Mouse (Mus musculus) intestine, embryonic 14.5 days (tissue): ENCODE measurements around the gene Usp54. TPM values are rescaled to one million over a fixed set of nuclear protein-coding genes. Genes with fewer than 3 reads are reported as not detected.

Source experiments
- ATAC-seq: fragments of 200-750 bp; cut with Nextera tagmentation; replicated peaks from 2 replicates; pipeline ENCODE4 v1.8.0; 2017; ENCODE audit warnings: low read depth, moderate number of reproducible peaks, moderate TSS enrichment, moderate library complexity; ENCODE audit not compliant: low FRiP score, low TSS enrichment
- DNase-seq: peaks from one replicate; pipeline ENCODE4 v3.0.0-alpha.2; 2018; ENCODE audit warnings: low spot score
- H3K27ac ChIP-seq: fragments of 300-500 bp; sonication (generic); 2 replicates; pipeline ENCODE4 v1.5.1; 2014; ENCODE audit warnings: low read depth, mild to moderate bottlenecking, control low read depth
- H3K27me3 ChIP-seq: fragments of 300-500 bp; sonication (generic); replicated peaks from 2 replicates; pipeline ENCODE4 v1.6.1; 2014; ENCODE audit warnings: low read length, control low read depth; ENCODE audit not compliant: control insufficient read depth, insufficient read depth
- H3K36me3 ChIP-seq: fragments of 300-500 bp; sonication (generic); 2 replicates; pipeline ENCODE4 v1.6.1; 2014; ENCODE audit warnings: low read length, control low read depth; ENCODE audit not compliant: control insufficient read depth, insufficient read depth
- H3K4me1 ChIP-seq: fragments of 300-500 bp; sonication (generic); replicated peaks from 2 replicates; pipeline ENCODE4 v1.6.1; 2014; ENCODE audit warnings: low read length, control low read depth, mixed read lengths; ENCODE audit not compliant: control insufficient read depth, insufficient read depth
- H3K4me2 ChIP-seq: fragments of 300-500 bp; sonication (generic); 2 replicates; pipeline ENCODE4 v1.6.1; 2014; ENCODE audit warnings: low read length
- H3K4me3 ChIP-seq: fragments of 300-500 bp; sonication (generic); 2 replicates; pipeline ENCODE4 v1.5.1; 2014; ENCODE audit warnings: low read depth, low read length, control low read depth, mixed read lengths
- H3K9ac ChIP-seq: fragments of 300-500 bp; sonication (generic); 2 replicates; pipeline ENCODE4 v1.6.1; 2014; ENCODE audit warnings: mild to moderate bottlenecking, low read length
- H3K9me3 ChIP-seq: fragments of 300-500 bp; sonication (generic); 2 replicates; pipeline ENCODE4 v1.6.1; 2016; ENCODE audit warnings: low read length, control low read depth; ENCODE audit not compliant: control insufficient read depth
- WGBS: fragments of 180-500 bp; shearing (Covaris S2); extraction: QIAGEN DNeasy Blood & Tissue Kit; methylation state at CpG from one replicate; pipeline ENCODE4 v1.1.7; 2014; 5-methylcytosine and 5-hydroxymethylcytosine counted together
- polyA plus RNA-seq: library from polyadenylated mRNA; unstranded; fragments of >200 nt; fragmentation: Nextera tagmentation; extraction: Ambion mirVana; gene quantifications from 2 replicates; pipeline ENCODE4 v1.2.1, GENCODE M21; 2014

The Usp54 gene
- polyA plus RNA-seq, 1 experiment from 2014 or later: 8.9 TPM

- H3K4me3 ChIP-seq: peak overlapping the region; percentile 83
- ATAC-seq (peak; percentile 99), DNase-seq (peak; percentile 92)
- under 1% methylated on average over 60 of the region's 67 CpGs for WGBS
- peak overlapping the region; percentile 92 for H3K9ac ChIP-seq
- peaks cover 28% of the 10 kb centered on the region for H3K36me3 ChIP-seq
- peaks cover 12% of the 10 kb centered on the region for H3K4me1 ChIP-seq
- no peaks in the 10 kb centered on the region for H3K9me3 ChIP-seq
- H3K4me2 ChIP-seq: peak overlapping the region; percentile 64
- no peaks in the 10 kb centered on the region for H3K27me3 ChIP-seq
- peak overlapping the region; percentile 98 for H3K27ac ChIP-seq
These were observed 95.1 kb downstream of the Usp54 start for GRCm38 (mm10) chr14:20545529-20546331.

GRCm38 (mm10) chr14:20544467-20545411 is 96.1 kb downstream of the Usp54 start:
- WGBS: 66% methylated on average over 7 of the region's 7 CpGs
- no peaks in the 10 kb centered on the region for H3K27me3 ChIP-seq
- H3K9me3 ChIP-seq: no peaks in the 10 kb centered on the region
- peaks cover 12% of the 10 kb centered on the region for H3K4me1 ChIP-seq
- peak overlapping the region; percentile 83 for H3K4me3 ChIP-seq
- no peak for ATAC-seq
- H3K27ac ChIP-seq: no peak overlapping the region
- H3K4me2 ChIP-seq: peak overlapping the region; percentile 64
- DNase-seq: no peak
- H3K9ac ChIP-seq: peak overlapping the region; percentile 92
- H3K36me3 ChIP-seq: peaks cover 18% of the 10 kb centered on the region

- DNase-seq (no peak), ATAC-seq (no peak)
- no peaks in the 10 kb centered on the region for H3K4me1 ChIP-seq
- no peak overlapping the region for H3K4me3 ChIP-seq
- no peak overlapping the region for H3K9ac ChIP-seq
- WGBS: 93% methylated on average over 4 of the region's 4 CpGs
- no peak overlapping the region for H3K27ac ChIP-seq
- no peak overlapping the region for H3K4me2 ChIP-seq
- H3K36me3 ChIP-seq: peaks cover 19% of the 10 kb centered on the region
- H3K27me3 ChIP-seq: no peaks in the 10 kb centered on the region
- no peaks in the 10 kb centered on the region for H3K9me3 ChIP-seq
These were observed 111.2 kb downstream of the Usp54 start for GRCm38 (mm10) chr14:20529643-20530042.

GRCm38 (mm10) chr14:20520179-20520578 is 120.7 kb downstream of the Usp54 start:
- 97% methylated on average over 2 of the region's 2 CpGs for WGBS
- Histone ChIP-seq H3K27ac (no peak overlapping the region), H3K9me3 (no peaks in the 10 kb centered on the region), H3K27me3 (no peaks in the 10 kb centered on the region), H3K36me3 (peaks cover 58% of the 10 kb centered on the region), H3K4me2 (no peak overlapping the region), H3K4me1 (no peaks in the 10 kb centered on the region), H3K9ac (no peak overlapping the region), H3K4me3 (no peak overlapping the region)
- ATAC-seq (no peak), DNase-seq (no peak)

- Histone ChIP-seq H3K36me3 (peaks cover 54% of the 10 kb centered on the region), H3K9me3 (no peaks in the 10 kb centered on the region), H3K4me3 (no peak overlapping the region), H3K9ac (no peak overlapping the region), H3K27me3 (no peaks in the 10 kb centered on the region), H3K4me2 (no peak overlapping the region), H3K27ac (no peak overlapping the region), H3K4me1 (no peaks in the 10 kb centered on the region)
- no peak for ATAC-seq
- WGBS: 77% methylated on average over 2 of the region's 2 CpGs
- DNase-seq: no peak
These were observed 132.4 kb downstream of the Usp54 start for GRCm38 (mm10) chr14:20508424-20508823.

GRCm38 (mm10) chr14:20502966-20503365 is 137.9 kb downstream of the Usp54 start:
- H3K27me3 ChIP-seq: no peaks in the 10 kb centered on the region
- no peak overlapping the region for H3K27ac ChIP-seq
- H3K9ac ChIP-seq: no peak overlapping the region
- H3K4me1 ChIP-seq: no peaks in the 10 kb centered on the region
- WGBS: 94% methylated on average over 10 of the region's 10 CpGs
- H3K4me3 ChIP-seq: no peak overlapping the region
- ATAC-seq: no peak
- H3K4me2 ChIP-seq: no peak overlapping the region
- no peaks in the 10 kb centered on the region for H3K9me3 ChIP-seq
- no peak for DNase-seq
- H3K36me3 ChIP-seq: peaks cover 46% of the 10 kb centered on the region

GRCm38 (mm10) chr14:20499982-20500381 is 140.9 kb downstream of the Usp54 start:
- H3K4me2 ChIP-seq: no peak overlapping the region
- no peaks in the 10 kb centered on the region for H3K4me1 ChIP-seq
- no peak for DNase-seq
- H3K4me3 ChIP-seq: no peak overlapping the region
- H3K36me3 ChIP-seq: peaks cover 61% of the 10 kb centered on the region
- no peaks in the 10 kb centered on the region for H3K27me3 ChIP-seq
- no peak overlapping the region for H3K9ac ChIP-seq
- ATAC-seq: no peak
- 92% methylated on average over 3 of the region's 3 CpGs for WGBS
- no peaks in the 10 kb centered on the region for H3K9me3 ChIP-seq
- H3K27ac ChIP-seq: no peak overlapping the region
